Mouse (Mus musculus): ENCODE data around the gene Tulp4.

DNA sequence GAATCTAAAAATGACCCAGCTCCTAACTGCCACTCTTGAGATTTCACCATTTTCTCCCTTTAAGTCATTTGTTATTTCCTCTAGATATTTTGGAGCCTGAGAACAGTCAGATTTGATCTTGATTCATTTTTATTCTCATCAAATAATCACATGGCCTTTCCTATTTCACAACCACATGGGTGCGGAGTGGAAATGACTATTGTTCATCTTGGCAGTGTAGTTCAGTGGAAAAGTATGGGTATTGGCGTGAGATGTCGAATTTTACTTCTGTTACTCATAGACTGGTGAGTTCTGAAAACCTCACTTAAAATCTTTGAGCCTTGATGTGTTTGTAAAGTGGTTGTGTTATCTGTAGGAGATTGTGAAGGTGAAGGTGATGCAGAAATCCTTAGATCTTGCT, 24.8 kb downstream of the Tulp4 start:
- no peak for TF ChIP-seq POLR2A (IDR thresholded peaks at IDR 0.05; ENCODE audit: insufficient read depth, low read length)
- no peak for TF ChIP-seq CTCF (IDR thresholded peaks at IDR 0.05; ENCODE audit: low read depth, low read length)
